Mouse (Mus musculus): ENCODE results near the gene Rdh11.

Gene Rdh11

DNA sequence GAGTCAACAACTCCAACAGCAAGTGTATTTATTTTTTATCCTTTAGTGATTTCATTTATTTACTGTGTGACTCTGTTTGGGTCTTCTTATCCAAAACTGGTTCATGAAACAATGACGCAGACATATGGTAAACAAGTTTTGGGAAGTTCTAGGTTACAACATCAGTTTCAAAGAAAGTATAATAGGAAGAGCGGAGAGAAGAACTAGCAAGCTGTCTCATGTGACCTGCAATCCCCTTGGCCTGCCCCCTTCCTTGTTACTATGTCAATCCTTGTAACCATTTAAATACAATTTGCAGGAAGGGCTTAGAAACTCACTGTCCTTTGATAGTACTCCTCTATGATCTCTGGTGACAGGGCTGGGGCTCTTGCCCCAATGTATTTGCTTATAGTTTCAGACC, 51.3 kb downstream of the Rdh11 start:
- no peak for ATAC-seq (ENCODE audit: insufficient number of reproducible peaks, low FRiP score, low TSS enrichment)

DNA sequence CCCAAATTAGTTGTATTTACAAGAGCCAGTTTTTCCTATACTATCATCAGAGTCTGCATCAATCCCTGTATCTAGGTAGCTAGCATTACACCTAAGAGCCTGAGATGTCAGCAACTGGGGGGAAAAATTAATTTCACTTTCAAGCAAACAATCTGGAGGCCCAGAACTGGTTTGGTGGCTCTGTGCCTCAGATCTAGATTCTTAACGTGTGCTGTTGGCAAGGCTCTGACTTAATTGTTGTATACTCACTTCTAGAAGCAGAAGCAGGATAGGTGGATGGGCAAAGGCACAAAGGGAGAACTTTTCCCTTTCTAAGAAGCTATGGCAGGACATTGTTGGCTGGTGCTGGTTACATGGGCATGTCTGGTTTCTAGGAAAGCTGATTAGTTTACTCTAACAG, 52.7 kb downstream of the Rdh11 start:
- ATAC-seq (ENCODE audit: insufficient number of reproducible peaks, low FRiP score, low TSS enrichment): no peak

DNA sequence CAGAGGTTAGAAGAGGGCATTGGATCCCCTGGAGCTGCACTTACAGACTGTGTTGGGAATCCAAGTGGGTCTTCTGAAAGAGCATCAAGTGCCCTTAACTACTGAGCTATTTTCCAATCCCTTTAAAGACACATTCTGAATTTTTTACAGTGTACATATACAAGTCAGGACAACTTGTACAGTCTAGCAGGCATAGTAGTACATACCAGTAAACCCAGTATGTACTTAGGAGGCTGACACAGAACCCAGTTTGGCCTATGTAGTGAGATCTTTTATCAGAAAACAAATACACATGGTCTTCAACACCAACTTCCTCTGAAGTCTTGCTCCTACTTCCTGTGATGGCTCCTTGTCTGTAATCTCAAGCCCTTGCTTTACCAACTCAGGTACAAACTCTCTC, 53.1 kb downstream of the Rdh11 start:
- ATAC-seq (ENCODE audit: insufficient number of reproducible peaks, low FRiP score, low TSS enrichment): no peak

DNA sequence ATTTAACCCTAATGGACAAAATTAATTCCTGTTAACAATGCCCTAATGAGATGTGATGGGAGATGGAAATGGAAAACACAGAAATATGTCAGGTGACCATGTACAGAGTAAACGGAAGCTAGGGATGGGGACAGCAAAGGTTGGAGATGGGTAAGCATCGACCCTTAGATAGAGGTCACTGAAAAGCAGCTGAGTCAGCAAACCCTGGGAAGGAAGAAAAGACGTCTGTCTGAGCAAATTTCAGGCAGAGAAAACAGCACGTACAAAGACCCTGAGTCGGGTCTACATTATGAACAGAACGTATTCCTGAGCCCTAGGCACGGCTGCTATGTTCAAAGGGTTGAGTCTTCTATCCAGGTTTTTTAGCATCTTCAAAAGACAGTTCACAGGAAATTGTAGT, 55.1 kb downstream of the Rdh11 start:
- no peak for ATAC-seq (ENCODE audit: insufficient number of reproducible peaks, low FRiP score, low TSS enrichment)

DNA sequence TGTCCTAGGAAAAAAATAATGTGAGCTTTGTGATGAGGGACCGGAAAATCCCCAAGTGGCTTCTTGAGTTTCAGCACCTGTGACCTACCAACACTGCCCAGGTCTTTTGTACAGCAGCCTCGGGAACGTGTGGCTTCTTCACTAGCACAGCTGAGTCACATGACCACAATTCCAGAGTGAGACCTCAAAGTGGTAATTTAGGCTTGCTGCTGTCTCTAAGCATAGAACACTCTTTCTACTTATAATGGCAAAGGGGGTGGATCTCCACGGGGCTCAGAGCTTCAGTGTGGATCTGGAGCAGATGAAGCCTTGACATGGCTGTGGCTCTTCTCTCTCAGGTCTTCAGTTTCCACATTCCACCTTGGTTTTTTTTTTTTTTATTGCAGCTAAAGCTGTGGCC, 57.0 kb downstream of the Rdh11 start:
- no peak for ATAC-seq (ENCODE audit: insufficient number of reproducible peaks, low FRiP score, low TSS enrichment)

DNA sequence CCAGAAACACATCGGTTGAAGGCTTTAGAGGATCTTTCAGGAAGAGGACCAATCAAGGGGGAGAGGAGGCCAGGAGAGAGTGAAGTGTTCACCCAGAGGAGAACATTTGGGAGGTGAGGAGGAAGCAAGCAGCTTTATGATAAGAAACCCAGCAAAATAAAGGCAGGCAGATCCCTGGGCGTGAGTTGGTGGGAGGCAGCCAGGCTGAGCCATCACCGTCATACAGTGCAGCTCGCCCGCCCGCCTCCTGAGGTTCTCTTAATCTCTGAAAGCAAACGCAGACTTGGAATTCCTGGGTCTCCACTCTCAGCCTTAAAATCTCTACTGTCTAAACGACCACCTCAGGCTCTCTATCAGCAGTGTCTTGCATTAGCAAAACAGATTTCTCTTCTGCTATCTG, 57.4 kb downstream of the Rdh11 start:
- ATAC-seq (ENCODE audit: insufficient number of reproducible peaks, low FRiP score, low TSS enrichment): no peak

DNA sequence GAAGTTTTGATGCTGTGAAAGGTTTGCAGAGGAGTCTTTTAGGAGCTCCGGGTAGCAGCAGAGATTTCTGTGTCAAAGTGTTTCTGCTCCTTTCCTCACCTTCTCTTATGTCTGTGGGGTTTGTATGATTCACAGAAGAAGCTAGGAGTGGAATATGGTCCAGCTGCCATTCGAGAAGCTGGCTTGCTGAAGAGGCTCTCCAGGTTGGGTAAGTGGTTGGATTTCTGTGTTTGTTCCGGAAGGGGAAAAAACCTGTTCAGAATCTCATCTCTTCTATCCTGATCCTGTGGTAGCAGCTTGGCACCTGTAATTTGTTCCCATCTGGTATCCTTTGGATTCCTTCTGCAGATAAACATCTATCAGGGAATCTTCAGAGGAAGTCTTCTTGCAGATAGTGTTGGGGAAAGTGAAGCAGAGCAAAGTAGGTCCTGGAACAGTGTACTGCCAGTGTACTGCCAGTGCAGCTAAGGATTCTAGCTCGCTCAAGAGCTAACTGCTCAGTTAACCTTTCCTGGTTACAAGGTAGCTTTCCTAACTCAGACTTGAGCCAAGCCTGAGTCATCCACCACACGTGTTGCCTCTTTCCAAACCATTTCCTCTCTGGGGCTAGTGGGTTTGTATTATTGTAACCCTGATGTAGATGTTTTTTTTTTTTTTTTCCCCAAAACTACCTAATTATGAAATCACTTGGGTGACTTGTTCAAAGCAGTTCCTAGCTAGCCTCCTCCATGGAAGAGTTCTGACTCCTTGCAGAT, 60.2 kb downstream of the Rdh11 start:
- ATAC-seq (ENCODE audit: insufficient number of reproducible peaks, low FRiP score, low TSS enrichment): no peak

DNA sequence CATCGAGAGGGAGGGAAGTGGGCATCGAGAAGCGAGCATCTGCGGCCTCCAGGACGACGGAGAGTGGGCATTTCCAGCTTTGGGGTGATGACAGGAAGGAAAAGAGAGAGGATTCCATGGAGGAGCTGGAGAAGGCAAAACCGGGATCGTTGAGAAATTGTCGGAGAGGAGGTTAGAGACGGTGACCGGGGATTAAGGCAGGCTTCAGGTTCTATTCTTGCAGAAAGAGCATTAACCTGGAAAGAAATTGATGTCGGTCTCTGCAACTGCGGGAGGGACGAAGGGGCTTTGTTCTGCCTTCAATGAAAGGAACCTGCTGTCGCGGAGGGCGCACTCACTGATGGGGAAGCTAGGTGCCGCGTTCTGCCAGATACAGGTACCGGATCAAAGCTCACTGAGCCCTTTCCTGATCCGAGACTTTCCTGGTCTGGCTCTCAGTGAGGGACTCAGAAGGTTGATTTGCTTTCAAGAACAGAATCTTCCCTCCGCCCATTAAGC, 60.9 kb downstream of the Rdh11 start:
- no peak for ATAC-seq (ENCODE audit: insufficient number of reproducible peaks, low FRiP score, low TSS enrichment)

DNA sequence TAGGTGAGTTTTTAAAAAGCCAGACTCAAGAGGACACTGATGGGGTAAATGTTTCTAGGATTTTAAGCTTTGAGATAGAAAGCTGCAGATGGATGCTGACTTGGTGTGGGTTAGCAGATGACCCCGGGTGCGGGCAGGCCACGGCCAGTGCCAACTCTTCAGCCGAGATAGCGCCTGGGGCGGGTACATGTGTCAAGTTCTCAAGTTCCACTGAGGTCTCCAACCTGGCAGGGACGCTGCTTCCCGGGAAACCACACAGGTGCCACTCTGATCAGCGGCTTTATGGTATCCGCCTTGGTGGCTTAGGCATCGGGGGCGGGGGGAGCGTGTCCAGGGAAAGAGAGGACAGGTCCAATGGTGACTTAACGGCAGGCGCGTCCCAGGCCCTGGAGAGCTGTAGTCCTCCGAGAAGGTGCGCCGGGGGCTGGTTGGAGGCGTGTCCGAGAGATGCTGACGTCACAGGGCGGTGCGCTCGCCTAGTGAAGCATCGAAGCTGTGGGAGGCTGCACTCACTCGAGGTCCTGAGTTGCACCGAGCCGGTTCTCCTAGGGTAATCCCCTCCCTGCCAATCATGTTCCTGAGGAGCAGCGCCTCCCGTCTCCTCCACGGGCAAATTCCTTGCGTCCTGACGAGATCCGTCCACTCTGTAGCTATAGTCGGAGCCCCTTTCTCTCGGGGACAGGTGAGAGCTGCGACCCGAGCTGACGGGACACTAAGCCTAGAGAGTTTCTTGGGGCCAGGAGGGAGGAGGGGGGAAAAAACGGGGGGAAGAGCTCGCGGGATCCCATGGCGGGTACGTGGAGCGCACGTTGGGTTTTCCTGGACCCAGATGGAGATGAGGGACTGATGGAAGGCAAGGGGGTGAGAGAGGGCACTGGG, 61.6 kb downstream of the Rdh11 start, which contains the start of gene Arg2:
Arg2 (plus strand) TSS at position 479 of the 879 bp plus-strand sequence.
- peak; percentile 72; the same call in 1 of the 2 replicates for ATAC-seq (ENCODE audit: insufficient number of reproducible peaks, low FRiP score, low TSS enrichment)

Data from cerebellum, adult (tissue).